Mouse (Mus musculus) layer of hippocampus, postnatal 36 days (tissue): ENCODE data around the gene Stambp. TPM values are rescaled to one million over a fixed set of nuclear protein-coding genes. Genes with fewer than 3 reads are reported as not detected.
"Not testable (repeated sequence)": the region's sequence is repeated elsewhere in the genome, so short reads cannot be mapped to it uniquely, and the experiment has no call there.

Source experiments
- DNase-seq, 2 experiments: peaks; one replicate each; pipeline ENCODE4 v3.0.0; 2022
- total RNA-seq, 2 experiments: library from RNA; stranded (reverse); gene quantifications; 2 replicates each; pipeline ENCODE4 v1.2.3; 2021

Gene Stambp
- total RNA-seq = 10 to 100 TPM; 34.3 to 34.7 TPM

DNA sequence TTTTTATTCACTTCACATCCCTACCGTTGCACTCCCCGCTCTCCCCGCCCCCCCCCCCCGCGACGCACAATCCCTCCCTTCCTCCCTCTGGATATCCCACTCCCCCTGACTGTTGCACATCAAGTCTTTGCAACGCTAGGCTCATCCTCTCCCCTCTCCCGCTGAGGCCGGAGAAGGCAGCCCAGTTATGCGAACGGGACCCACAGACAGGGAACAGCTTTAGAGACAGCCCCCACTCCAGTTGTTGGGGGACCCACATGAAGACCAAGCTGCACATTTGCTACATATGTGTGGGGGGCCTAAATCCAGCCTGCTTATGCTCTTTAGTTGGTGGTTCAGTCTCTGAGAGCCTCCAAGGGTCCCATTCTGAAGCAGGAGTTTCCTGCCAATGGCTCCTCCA lies at the start of gene Stambp:
Gene Stambp, minus strand, starts transcription at position 59 of the 400 bp plus-strand sequence.
- peak; percentile 7 to 28 for DNase-seq

- DNase-seq = no peak
Observed at GRCm38 (mm10) chr6:83619955-83620354, 47.4 kb upstream of the Stambp start.

- DNase-seq = no peak
Observed at GRCm38 (mm10) chr6:83617581-83618335, 45.2 kb upstream of the Stambp start.

GRCm38 (mm10) chr6:83616512-83616911 lies 44.0 kb upstream of the Stambp start:
- DNase-seq = peak in 1 of 2 experiments; percentile 14

GRCm38 (mm10) chr6:83614469-83614868 lies 41.9 kb upstream of the Stambp start:
- DNase-seq = no peak

DNA sequence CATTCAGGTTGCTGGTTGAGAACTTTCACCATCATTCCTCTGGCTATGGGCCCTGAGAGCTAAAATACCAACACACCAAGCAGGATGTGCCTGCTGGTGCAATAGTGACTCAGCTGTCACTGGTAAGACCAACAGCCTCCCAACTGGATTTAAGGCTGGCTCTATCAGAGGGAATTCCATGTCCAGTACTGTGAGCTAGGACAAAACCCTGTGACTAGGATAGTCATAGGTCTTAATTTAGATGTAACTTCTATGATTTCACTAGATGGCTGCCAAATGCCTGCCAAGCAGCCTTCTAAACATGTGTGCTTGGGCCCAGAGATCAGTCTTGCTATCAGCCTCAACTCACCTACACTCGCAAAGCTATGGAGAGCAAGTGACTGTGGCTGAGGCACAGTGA lies 40.4 kb upstream of the Stambp start:
- DNase-seq = no peak

- no peak for DNase-seq
Observed at GRCm38 (mm10) chr6:83599636-83600174, 27.2 kb upstream of the Stambp start.

DNA sequence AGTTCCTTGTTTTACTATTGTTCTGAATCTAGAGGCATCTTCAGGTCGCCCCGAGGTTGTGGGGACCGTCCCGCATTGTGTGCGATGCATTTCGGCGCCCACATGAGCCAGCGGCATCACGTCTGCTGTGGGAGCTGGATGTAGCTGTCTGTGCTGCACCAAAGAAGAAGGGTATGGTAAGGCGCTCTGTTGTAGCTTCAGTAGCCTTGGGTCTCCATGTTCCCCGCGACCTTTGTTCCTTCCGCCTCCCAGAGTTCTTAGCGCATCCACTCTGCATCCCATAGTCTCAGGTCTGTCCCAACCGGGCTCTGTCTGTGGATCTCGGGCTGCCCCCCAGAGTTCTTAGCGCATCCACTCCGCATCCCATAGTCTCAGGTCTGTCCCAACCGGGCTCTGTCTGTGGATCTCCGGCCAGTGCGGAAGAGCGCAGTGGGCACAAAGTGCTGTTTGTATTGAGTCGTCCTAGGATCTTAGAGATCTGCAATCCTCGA lies 26.6 kb upstream of the Stambp start:
- no peak for DNase-seq

DNA sequence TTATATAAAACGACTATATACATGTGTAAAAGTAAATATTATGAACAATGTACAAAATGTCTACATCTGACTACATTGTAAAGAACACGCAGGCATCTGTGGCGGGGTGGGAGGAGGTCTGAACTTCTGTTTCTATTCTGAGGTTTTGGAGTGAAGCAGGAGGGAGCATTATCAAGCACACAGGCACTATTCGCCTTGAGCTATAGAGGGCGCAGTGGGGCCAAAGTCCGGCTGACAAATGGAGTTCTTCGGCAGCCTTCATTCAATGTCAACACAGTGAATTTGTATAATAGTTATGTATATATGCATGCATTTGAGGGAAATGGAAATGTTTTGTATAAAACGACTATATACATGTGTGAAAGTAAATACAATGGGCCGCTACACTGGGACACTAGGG lies 26.1 kb upstream of the Stambp start:
- DNase-seq = no peak

GRCm38 (mm10) chr6:83597988-83598387 lies 25.5 kb upstream of the Stambp start:
- no peak for DNase-seq

GRCm38 (mm10) chr6:83595035-83595434 lies 22.5 kb upstream of the Stambp start:
- DNase-seq = no peak

GRCm38 (mm10) chr6:83593896-83594295 lies 21.4 kb upstream of the Stambp start:
- no peak for DNase-seq

DNA sequence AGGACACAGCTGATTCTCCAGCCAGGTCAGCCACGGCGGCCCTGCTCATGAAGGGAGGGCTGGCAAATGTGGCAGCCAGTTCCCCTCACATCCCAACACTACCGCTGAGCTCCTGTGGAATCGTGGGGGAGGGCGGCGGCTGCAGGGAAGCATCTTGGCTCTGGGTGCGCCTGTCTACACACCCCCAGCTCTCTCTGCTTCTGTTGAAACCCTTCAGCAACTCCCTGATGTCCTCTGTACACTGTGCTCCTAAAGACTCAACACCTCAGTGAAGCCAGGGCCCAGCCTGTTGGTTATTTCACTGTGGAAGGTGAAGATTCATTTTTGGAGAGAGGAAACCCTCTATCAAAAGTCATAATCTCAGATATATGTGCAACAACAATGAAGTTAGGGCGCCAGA lies 19.5 kb upstream of the Stambp start:
- DNase-seq = no peak

DNA sequence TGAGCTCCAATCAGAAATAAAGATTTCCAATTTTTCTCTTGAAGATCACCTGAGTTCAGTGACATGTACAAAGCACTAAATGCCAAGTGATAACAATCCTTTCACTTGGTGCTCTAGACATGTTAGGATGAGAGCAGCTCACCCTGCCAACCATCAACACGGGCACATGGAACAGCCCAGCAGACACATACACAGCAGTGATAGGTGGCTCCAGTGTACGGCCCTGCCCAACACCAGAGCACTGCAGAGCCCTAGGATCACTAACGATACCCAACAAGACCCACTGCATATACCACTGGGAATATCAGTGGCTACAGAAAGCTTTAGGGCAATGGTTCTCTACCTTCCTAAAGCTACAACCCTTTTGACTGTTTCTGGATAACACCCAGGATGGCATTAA lies 17.8 kb upstream of the Stambp start:
- DNase-seq = no peak

DNA sequence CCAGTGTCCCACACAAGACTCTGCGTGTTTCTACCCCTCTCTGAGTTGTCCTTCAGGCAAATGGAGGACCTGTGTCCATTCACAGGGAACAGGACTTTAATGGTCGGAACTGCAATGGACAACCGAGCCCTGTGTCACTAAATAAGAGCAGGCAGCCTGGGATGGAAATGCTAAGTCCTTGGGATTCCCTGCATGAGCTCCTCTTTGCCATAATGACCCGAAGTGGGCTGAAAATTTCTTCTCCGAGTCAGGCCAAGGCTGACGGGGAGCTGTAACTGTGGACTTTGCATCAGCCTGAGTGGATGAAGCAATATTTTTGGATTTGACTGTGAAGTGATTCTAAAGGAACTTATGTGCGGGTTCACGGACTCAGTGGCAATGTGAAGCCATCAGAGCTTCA lies 14.7 kb upstream of the Stambp start:
- DNase-seq = not testable (repeated sequence)

- DNase-seq = not testable (repeated sequence)
Observed at GRCm38 (mm10) chr6:83585328-83585727, 12.8 kb upstream of the Stambp start.

DNA sequence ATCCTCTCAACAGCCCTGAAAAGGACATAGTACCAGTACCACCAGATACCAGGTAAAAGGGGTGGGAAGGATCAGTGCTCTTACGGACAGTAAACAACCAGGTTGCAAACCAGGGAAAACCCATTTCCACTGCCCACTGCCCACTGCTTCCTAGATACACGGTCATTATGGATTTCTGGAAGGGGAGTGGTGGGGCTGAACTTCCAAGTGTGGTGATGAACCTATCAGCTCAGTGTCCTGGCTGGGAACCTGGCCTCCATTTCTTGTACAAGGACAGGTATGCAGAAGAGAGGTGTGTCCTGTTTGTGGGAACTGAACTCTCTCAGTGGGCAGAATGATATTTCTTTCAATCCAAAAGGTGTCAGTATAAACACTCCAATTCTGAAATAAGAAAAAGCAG lies 11.1 kb upstream of the Stambp start:
- DNase-seq = no peak

- peak in 1 of 2 experiments; percentile 30 for DNase-seq
Observed at GRCm38 (mm10) chr6:83582938-83583270, 10.4 kb upstream of the Stambp start.

DNA sequence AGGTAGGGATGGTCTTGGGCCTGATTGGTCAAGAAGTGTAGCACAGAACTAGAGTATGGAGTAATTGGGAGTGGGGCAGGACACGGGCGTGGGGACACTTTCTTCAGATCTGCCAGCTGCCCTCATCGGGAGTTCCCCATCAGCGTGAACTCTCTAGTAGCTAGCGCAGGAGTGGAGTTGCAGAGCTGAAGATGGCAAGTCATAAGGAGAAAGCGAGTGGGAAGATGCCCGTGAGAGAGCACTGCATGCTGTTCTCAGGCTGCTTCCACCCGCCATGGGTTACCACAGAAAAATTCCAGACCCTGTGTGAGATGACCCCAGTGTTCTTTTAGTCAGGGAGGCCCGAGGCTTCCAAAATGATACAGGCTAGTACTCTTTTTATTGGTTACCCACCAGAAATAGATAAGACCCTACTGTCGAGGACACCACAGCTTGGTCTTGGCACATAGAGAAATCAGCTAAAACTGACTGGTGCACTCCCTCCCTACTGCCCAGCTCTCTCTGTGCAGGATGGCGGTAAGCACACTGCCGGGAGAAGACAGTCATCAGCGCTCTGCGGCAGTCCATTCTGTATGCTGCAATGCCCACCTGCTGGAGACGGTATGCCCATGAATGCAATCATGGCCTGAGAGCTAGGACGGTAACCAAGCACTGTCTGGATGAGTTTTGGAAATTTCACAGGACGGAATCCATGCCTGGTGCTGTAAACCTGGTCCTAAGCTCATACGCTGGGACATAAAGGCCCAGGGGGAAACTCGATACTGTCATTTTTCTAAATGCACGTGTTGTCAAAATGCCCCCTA lies 9.8 kb upstream of the Stambp start:
- DNase-seq = no peak

GRCm38 (mm10) chr6:83577534-83577933 lies 5.0 kb upstream of the Stambp start:
- no peak for DNase-seq

- DNase-seq = no peak
Observed at GRCm38 (mm10) chr6:83575609-83576008, 3.1 kb upstream of the Stambp start.

GRCm38 (mm10) chr6:83571840-83572667 lies 475 bp downstream of the Stambp start:
- peak; percentile 89 to 90 for DNase-seq
